Mouse (Mus musculus): ENCODE data around the gene Nars2.

Gene Nars2

GRCm38 (mm10) chr7:96971027-96971996 lies 20.0 kb downstream of the Nars2 start:
- DNase-seq, result peak in 1 of 2 experiments; percentile 10

- DNase-seq, result no peak
Measured at GRCm38 (mm10) chr7:96972138-96972904, 21.0 kb downstream of the Nars2 start.

- DNase-seq, result no peak
Measured at GRCm38 (mm10) chr7:96975914-96976313, 24.6 kb downstream of the Nars2 start.

DNA sequence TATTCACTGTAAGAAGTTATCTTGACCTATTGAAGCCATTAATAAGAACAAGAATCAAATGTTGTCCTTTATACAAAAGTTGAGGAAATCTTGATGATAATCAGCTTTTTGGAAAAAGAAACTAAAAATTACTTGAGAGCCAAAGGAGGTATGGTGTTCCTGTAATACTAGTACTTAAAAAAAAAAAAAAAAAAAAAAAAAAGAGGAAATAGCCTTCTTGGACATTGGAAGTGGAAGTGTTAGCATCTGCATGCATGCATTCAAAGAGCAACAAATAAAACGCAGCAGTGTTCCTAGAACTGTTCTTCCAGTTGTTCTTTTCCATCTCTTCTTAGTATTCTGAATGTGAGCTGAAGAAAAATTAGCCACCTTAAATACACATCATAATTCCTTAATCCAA lies 25.9 kb downstream of the Nars2 start:
- DNase-seq, result no peak

DNA sequence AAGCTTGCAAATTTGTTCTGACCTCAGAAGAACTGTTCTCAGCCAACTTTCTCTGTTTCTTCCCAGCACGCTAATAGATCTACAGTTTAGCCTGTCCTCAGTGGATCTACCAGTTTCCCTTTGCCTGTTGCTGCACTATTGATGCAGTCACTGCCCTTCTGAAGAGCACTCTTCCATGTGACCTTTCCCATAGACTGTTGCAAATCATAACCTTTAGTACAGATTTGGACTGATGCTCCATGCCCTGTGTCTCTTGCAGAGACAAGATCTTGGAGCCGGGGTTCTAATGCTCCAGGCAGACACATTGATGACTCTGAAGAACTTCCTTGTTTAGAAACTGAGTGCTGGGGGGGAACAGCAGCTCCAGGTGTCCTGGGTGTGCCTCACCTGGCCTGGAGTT lies 30.1 kb downstream of the Nars2 start:
- no peak for DNase-seq

DNA sequence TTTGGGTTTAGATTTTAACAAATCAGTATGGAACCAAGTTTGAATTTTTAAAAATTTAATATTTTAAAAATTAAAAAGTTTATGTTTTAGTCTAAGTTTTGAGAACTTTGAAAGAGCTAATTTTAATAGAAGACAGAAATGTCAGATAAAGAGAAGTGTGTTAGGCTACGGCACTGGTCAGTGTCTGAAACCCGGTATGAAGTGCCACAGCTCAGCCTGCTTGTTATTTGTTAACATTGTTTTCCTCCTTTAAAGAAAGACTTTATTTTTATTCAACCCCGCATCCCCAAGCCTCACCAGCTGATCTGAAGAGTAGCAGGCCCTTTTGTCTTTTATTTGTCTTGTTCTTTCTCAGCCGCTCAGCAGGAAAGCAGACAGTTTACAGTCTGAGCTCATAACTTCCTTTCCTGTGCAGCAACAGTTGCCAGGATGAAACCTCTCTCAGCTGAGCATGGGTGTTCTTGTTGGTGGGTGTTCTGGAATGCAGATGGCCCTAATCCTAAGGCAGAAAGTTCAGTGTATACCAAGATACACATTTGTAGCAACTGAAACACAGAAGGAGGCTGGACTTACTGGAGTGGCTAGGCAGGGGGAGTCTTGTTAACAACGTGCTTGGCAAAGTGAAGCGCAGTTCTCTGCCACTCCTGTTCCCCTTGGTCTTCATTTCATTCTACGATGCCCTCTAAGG lies 32.5 kb downstream of the Nars2 start:
- DNase-seq, result peak in 1 of 2 experiments; percentile 10

DNA sequence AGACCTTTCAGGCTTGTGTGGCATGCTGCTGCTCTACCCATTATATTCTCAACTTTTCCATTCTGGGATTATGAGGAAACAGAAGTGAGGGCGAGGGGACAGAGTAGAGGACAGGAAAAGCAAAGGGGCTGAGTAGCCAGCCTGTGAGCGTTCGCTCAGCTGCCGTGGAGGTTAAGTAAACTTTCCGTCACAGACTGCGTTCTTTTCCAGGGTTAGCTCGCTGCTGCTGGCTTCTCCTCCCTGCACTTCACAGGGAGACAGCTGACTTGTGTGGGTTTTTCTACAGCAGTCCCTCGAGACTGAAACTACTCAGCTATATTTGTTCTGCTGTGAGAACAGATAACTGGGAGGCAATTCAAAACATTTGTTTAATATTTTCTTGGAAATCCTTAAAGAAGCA lies 34.5 kb downstream of the Nars2 start:
- no peak for DNase-seq

DNA sequence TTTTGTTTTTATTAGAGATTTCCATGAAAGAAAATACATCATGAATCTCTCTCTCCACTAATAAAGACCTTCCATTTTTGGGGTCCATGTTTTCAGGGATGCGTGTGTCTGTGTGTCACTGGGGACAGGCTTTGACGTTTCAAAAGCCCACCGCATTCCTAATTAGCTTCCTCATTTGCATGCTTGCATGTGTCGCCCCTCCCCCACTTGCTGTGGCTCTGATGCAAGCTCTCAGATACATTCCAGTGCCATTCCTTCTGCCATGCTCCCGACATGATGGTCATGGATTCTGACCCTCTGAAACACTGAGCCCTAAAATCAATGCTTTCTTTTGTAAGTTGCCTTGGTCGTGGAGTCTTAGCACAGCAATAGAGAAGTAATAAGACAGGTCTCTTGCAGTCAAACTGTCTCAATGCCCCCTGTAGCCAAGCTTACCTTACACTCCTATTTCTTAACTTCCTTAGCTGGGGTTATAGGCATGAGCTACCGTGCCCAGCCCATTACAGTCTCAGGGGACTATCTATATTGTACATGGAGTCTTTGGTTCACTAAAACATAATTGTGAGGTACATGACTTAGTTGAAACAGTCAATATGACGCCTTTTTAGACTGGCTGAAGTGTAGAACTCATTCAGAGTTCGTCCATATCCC lies 35.6 kb downstream of the Nars2 start:
- peak; percentile 52 to 58 for DNase-seq

- DNase-seq, result peak in 1 of 2 experiments; percentile 18
Measured at GRCm38 (mm10) chr7:96987676-96988075, 36.4 kb downstream of the Nars2 start.

GRCm38 (mm10) chr7:97012956-97013355 lies 61.7 kb downstream of the Nars2 start:
- DNase-seq, result no peak

GRCm38 (mm10) chr7:97018005-97018404 lies 66.7 kb downstream of the Nars2 start:
- no peak for DNase-seq

GRCm38 (mm10) chr7:97018418-97018817 lies 67.1 kb downstream of the Nars2 start:
- DNase-seq, result peak in 1 of 2 experiments; percentile 2

GRCm38 (mm10) chr7:97019303-97019702 lies 68.0 kb downstream of the Nars2 start:
- no peak for DNase-seq

DNA sequence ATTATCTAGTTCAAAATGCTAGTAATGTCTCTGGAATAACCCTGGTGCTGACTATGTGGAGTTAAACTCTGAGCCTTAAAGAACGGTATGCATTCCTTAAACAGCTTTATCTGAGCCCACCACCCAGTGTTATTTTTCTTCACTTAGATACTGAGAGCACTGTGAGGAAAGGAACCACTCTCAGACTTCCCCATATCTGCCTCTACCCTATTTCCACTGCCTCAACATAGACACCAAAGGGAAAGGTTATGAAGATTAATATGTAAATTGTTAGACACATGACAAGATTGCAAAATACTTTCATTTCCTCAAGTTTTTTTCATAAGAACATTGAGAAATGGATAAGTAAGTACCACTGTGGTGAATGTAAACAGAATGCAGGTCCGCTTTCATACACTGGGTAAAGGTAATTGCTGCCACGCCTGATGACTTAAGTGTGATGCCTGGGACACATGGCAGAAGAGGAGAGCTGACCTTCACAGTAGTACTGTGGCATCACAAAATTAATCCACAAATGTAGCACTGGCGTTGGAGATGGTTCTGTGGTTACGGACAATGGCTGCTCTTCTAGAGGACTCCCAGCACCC lies 75.6 kb downstream of the Nars2 start:
- DNase-seq, result no peak

GRCm38 (mm10) chr7:97029151-97029550 lies 77.8 kb downstream of the Nars2 start:
- no peak for DNase-seq

DNA sequence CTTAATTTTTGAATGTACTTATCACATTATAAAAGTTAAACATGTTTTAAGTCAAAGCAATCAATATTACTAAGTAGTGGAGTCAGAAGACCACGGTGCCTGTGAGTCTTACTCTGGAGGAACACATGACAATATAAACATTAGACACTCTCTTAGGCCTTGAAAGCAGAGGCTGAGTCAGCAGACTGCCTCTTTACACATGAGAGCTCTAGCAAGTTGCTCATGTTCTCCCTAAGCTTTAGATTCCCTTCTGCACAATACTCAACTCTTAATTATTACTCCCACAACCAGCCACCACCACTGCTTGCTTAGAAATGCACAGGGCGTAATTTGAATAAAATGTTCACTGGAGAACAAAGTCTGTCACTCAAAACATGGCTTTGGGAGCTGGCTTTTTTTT lies 81.1 kb downstream of the Nars2 start:
- DNase-seq, result no peak

DNA sequence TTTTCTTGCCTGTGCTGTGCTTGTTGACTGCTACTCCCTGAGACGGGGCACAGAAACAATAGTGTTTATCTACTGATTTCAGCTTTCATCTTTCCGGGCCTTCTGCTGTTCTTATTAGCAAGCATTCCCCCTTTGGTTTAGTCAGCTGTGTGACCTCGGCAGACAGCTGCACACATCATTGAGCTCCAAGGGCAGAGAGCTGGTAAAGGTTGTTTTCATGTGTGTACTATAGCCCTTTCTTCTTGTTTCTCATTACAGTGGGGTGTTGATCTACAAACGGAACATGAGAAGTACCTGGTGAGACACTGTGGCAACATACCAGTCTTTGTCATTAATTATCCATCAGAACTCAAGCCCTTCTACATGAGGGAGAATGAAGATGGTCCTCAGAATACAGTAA lies 88.3 kb downstream of the Nars2 start:
- no peak for DNase-seq

GRCm38 (mm10) chr7:97041868-97042449 lies 90.7 kb downstream of the Nars2 start:
- DNase-seq, result no peak

- DNase-seq, result no peak
Measured at GRCm38 (mm10) chr7:97042981-97043380, 91.7 kb downstream of the Nars2 start.

GRCm38 (mm10) chr7:97060966-97061365 lies 109.7 kb downstream of the Nars2 start:
- no peak for DNase-seq

- no peak for DNase-seq
Measured at GRCm38 (mm10) chr7:97071512-97071911, 120.2 kb downstream of the Nars2 start.

- no peak for DNase-seq
Measured at GRCm38 (mm10) chr7:97072061-97072460, 120.8 kb downstream of the Nars2 start.

Measured in cerebellum, postnatal 10 days (tissue).